Mouse (Mus musculus) MEL (cell line): ENCODE measurements around the gene Pacs1. TPM values are rescaled to one million over a fixed set of nuclear protein-coding genes. Genes with fewer than 3 reads are reported as not detected.

Experiments used
- DNase-seq: peaks from one replicate; pipeline ENCODE4 v3.0.0; 2011; ENCODE audit warnings: low read depth, low spot score
- H3K27ac ChIP-seq: 2 replicates; pipeline ENCODE4 v1.5.1; 2012; ENCODE audit warnings: low read depth, mild to moderate bottlenecking, control low read depth, low read length, moderate library complexity; ENCODE audit not compliant: control insufficient read depth
- H3K27me3 ChIP-seq, 2 experiments: fragments of 150-350 bp in 1 of 2; sonication (generic) in 1 of 2; 2 replicates each; pipeline ENCODE4 v1.6.1; 2012; ENCODE audit warnings: low read length in 2 of 2, mild to moderate bottlenecking in 2 of 2, improper control_type of control experiment in 1 of 2, moderate library complexity in 1 of 2; ENCODE audit not compliant: insufficient read depth in 2 of 2, control insufficient read depth in 1 of 2
- H3K36me3 ChIP-seq, 2 experiments: 2 replicates each; pipeline ENCODE4 v1.6.1; 2012 to 2014; ENCODE audit warnings: low read length in 2 of 2, improper control_type of control experiment in 1 of 2, inconsistent platforms in 1 of 2, mild to moderate bottlenecking in 1 of 2; ENCODE audit not compliant: insufficient read depth in 2 of 2, control insufficient read depth in 1 of 2
- H3K4me1 ChIP-seq, 2 experiments: fragments of 150-350 bp in 1 of 2; sonication (generic) in 1 of 2; 2 replicates each; pipeline ENCODE4 v1.6.1; 2012; ENCODE audit warnings: low read length in 2 of 2, improper control_type of control experiment in 1 of 2, mild to moderate bottlenecking in 1 of 2; ENCODE audit not compliant: insufficient read depth in 2 of 2, control insufficient read depth in 1 of 2
- H3K4me3 ChIP-seq, 2 experiments: fragments of 150-350 bp in 1 of 2; sonication (generic) in 1 of 2; 2 replicates each; pipeline ENCODE4 v1.5.1; 2012; ENCODE audit warnings: low read depth in 2 of 2, low read length in 2 of 2, mild to moderate bottlenecking in 2 of 2, moderate library complexity in 2 of 2, control low read depth in 1 of 2, improper control_type of control experiment in 1 of 2; ENCODE audit not compliant: control insufficient read depth in 1 of 2, insufficient read depth in 1 of 2
- H3K79me2 ChIP-seq: 2 replicates; pipeline ENCODE4 v1.6.1; 2012; ENCODE audit warnings: mild to moderate bottlenecking, low read length, moderate library complexity; ENCODE audit not compliant: control insufficient read depth, poor library complexity, insufficient read depth
- H3K9ac ChIP-seq: 2 replicates; pipeline ENCODE4 v1.6.1; 2012; ENCODE audit warnings: low read depth, mild to moderate bottlenecking, control low read depth, low read length, moderate library complexity; ENCODE audit not compliant: control insufficient read depth, poor library complexity, severe bottlenecking
- H3K9me3 ChIP-seq: fragments of 150-350 bp; sonication (generic); replicated peaks from 2 replicates; pipeline ENCODE4 v1.6.1; 2012; ENCODE audit warnings: mild to moderate bottlenecking, low read length, improper control_type of control experiment, moderate library complexity; ENCODE audit not compliant: insufficient read depth
- BHLHE40 ChIP-seq: IDR thresholded peaks from 2 replicates; pipeline ENCODE4 v1.6.1; 2012; ENCODE audit warnings: low read depth, mild to moderate bottlenecking, inconsistent platforms, low read length, improper control_type of control experiment, borderline replicate concordance
- CHD2 ChIP-seq: IDR thresholded peaks from 2 replicates; pipeline ENCODE4 v1.6.1; 2011; ENCODE audit warnings: low read length, improper control_type of control experiment
- CTCF ChIP-seq, 3 experiments: IDR thresholded peaks in 2 of 3; conservative IDR thresholded peaks in 1 of 3; 2 replicates each; pipeline ENCODE4 v1.5.1; 2011 to 2012; ENCODE audit warnings: low read length in 3 of 3, low read depth in 2 of 3, mild to moderate bottlenecking in 2 of 3, improper control_type of control experiment in 1 of 3, inconsistent platforms in 1 of 3, mixed read lengths in 1 of 3, moderate library complexity in 1 of 3; ENCODE audit not compliant: control insufficient read depth in 1 of 3, insufficient read depth in 1 of 3, poor library complexity in 1 of 3, severe bottlenecking in 1 of 3
- E2F4 ChIP-seq: IDR thresholded peaks from 2 replicates; pipeline ENCODE4 v1.6.1; 2011; ENCODE audit warnings: low read depth, low read length, improper control_type of control experiment, borderline replicate concordance
- ELF1 ChIP-seq: IDR thresholded peaks from 2 replicates; pipeline ENCODE4 v1.6.1; 2014; ENCODE audit warnings: low read depth, mild to moderate bottlenecking, inconsistent platforms, low read length, improper control_type of control experiment, moderate library complexity
- EP300 ChIP-seq, 2 experiments: IDR thresholded peaks; 2 replicates each; pipeline ENCODE4 v1.6.1; 2011; ENCODE audit warnings: improper control_type of control experiment in 2 of 2, low read length in 2 of 2, low read depth in 1 of 2, mild to moderate bottlenecking in 1 of 2
- ETS1 ChIP-seq: IDR thresholded peaks from 2 replicates; pipeline ENCODE4 v1.6.1; 2012; ENCODE audit warnings: low read depth, mild to moderate bottlenecking, inconsistent platforms, low read length, improper control_type of control experiment, moderate library complexity
- GABPA ChIP-seq: IDR thresholded peaks from 2 replicates; pipeline ENCODE4 v1.6.1; 2012; ENCODE audit warnings: low read depth, mild to moderate bottlenecking, inconsistent platforms, low read length, improper control_type of control experiment, moderate library complexity
- GATA1 ChIP-seq: IDR thresholded peaks from 2 replicates; pipeline ENCODE4 v1.6.1; 2011; ENCODE audit warnings: low read depth, low read length, improper control_type of control experiment
- HCFC1 ChIP-seq: IDR thresholded peaks from 2 replicates; pipeline ENCODE4 v1.6.1; 2012; ENCODE audit warnings: low read depth, mild to moderate bottlenecking, inconsistent platforms, low read length, improper control_type of control experiment, moderate library complexity
- JUND ChIP-seq: IDR thresholded peaks from 2 replicates; pipeline ENCODE4 v1.6.1; 2011; ENCODE audit warnings: low read depth, mild to moderate bottlenecking, improper control_type of control experiment, low read length
- MAX ChIP-seq: IDR thresholded peaks from 2 replicates; pipeline ENCODE4 v1.6.1; 2011; ENCODE audit warnings: low read length, improper control_type of control experiment
- MAZ ChIP-seq: IDR thresholded peaks from 2 replicates; pipeline ENCODE4 v1.6.1; 2012; ENCODE audit warnings: low read depth, mild to moderate bottlenecking, inconsistent platforms, low read length, improper control_type of control experiment
- MEF2A ChIP-seq: IDR thresholded peaks from 2 replicates; pipeline ENCODE4 v1.6.1; 2014; ENCODE audit warnings: low read depth, mild to moderate bottlenecking, inconsistent platforms, low read length, improper control_type of control experiment; ENCODE audit not compliant: poor library complexity, insufficient replicate concordance, severe bottlenecking; ENCODE audit errors: extremely low read depth
- MXI1 ChIP-seq: IDR thresholded peaks from 2 replicates; pipeline ENCODE4 v1.6.1; 2011; ENCODE audit warnings: mild to moderate bottlenecking, low read depth, low read length, improper control_type of control experiment
- MYC ChIP-seq: IDR thresholded peaks from 2 replicates; pipeline ENCODE4 v1.6.1; 2011; ENCODE audit warnings: low read depth, mild to moderate bottlenecking, low read length, improper control_type of control experiment, moderate library complexity
- NRF1 ChIP-seq: IDR thresholded peaks from 2 replicates; pipeline ENCODE4 v1.6.1; 2014; ENCODE audit warnings: low read depth, mild to moderate bottlenecking, inconsistent platforms, low read length, improper control_type of control experiment, moderate library complexity; ENCODE audit not compliant: poor library complexity, insufficient read depth, severe bottlenecking
- POLR2A ChIP-seq, 2 experiments: IDR thresholded peaks; 2 replicates each; pipeline ENCODE4 v1.6.1; 2011 to 2012; ENCODE audit warnings: low read length in 2 of 2, mild to moderate bottlenecking in 2 of 2, control low read depth in 1 of 2, improper control_type of control experiment in 1 of 2, low read depth in 1 of 2, moderate library complexity in 1 of 2; ENCODE audit not compliant: control insufficient read depth in 1 of 2, insufficient read depth in 1 of 2, poor library complexity in 1 of 2
- POLR2AphosphoS2 ChIP-seq: IDR thresholded peaks from 2 replicates; pipeline ENCODE4 v1.6.1; 2011; ENCODE audit warnings: low read length, improper control_type of control experiment
- POLR2AphosphoS5 ChIP-seq: IDR thresholded peaks from 2 replicates; pipeline ENCODE4 v1.6.1; 2012; ENCODE audit warnings: low read depth, borderline replicate concordance, mild to moderate bottlenecking, inconsistent platforms, low read length, moderate library complexity, mixed read lengths
- RAD21 ChIP-seq: IDR thresholded peaks from 2 replicates; pipeline ENCODE4 v1.6.1; 2011; ENCODE audit warnings: mild to moderate bottlenecking, low read depth, low read length, improper control_type of control experiment
- RCOR1 ChIP-seq: IDR thresholded peaks from 2 replicates; pipeline ENCODE4 v1.6.1; 2012; ENCODE audit warnings: low read depth, mild to moderate bottlenecking, inconsistent platforms, low read length, improper control_type of control experiment
- SIN3A ChIP-seq: IDR thresholded peaks from 2 replicates; pipeline ENCODE4 v1.6.1; 2012; ENCODE audit warnings: low read length, improper control_type of control experiment, inconsistent platforms
- SMC3 ChIP-seq: IDR thresholded peaks from 2 replicates; pipeline ENCODE4 v1.6.1; 2011; ENCODE audit warnings: low read depth, low read length, improper control_type of control experiment
- TAL1 ChIP-seq: IDR thresholded peaks from 2 replicates; pipeline ENCODE4 v1.6.1; 2012; ENCODE audit warnings: mild to moderate bottlenecking, inconsistent platforms, low read length, moderate library complexity, mixed read lengths
- TBP ChIP-seq: IDR thresholded peaks from 2 replicates; pipeline ENCODE4 v1.8.0; 2011; ENCODE audit warnings: low read depth, low read length, improper control_type of control experiment
- TCF12 ChIP-seq: IDR thresholded peaks from 2 replicates; pipeline ENCODE4 v1.6.1; 2014; ENCODE audit warnings: low read depth, mild to moderate bottlenecking, inconsistent platforms, low read length, improper control_type of control experiment, moderate library complexity
- UBTF ChIP-seq: IDR thresholded peaks from 2 replicates; pipeline ENCODE4 v1.6.1; 2012; ENCODE audit warnings: low read depth, mild to moderate bottlenecking, inconsistent platforms, low read length, improper control_type of control experiment, moderate library complexity, borderline replicate concordance; ENCODE audit not compliant: insufficient read depth
- USF1 ChIP-seq: IDR thresholded peaks from 2 replicates; pipeline ENCODE4 v1.6.1; 2014; ENCODE audit warnings: low read depth, mild to moderate bottlenecking, inconsistent platforms, low read length, improper control_type of control experiment, moderate library complexity
- USF2 ChIP-seq, 2 experiments: IDR thresholded peaks; 2 replicates each; pipeline ENCODE4 v1.6.1; 2011 to 2012; ENCODE audit warnings: improper control_type of control experiment in 2 of 2, low read length in 2 of 2, borderline replicate concordance in 1 of 2, inconsistent platforms in 1 of 2, low read depth in 1 of 2, mild to moderate bottlenecking in 1 of 2; ENCODE audit not compliant: insufficient read depth in 1 of 2
- ZKSCAN1 ChIP-seq: IDR thresholded peaks from 2 replicates; pipeline ENCODE4 v1.6.1; 2012; ENCODE audit warnings: low read depth, mild to moderate bottlenecking, inconsistent platforms, low read length, improper control_type of control experiment, moderate library complexity
- ZNF384 ChIP-seq: IDR thresholded peaks from 2 replicates; pipeline ENCODE4 v1.6.1; 2012; ENCODE audit warnings: low read depth, mild to moderate bottlenecking, inconsistent platforms, low read length, improper control_type of control experiment
- polyA plus RNA-seq, 2 experiments: library from polyadenylated mRNA; stranded (reverse) in 1 of 2; unstranded in 1 of 2; fragments of >175 nt in 1 of 2; fragments of >200 nt in 1 of 2; gene quantifications; 2 replicates each; pipeline versions ENCODE4 v1.2.1 to v1.2.4; 2012; ENCODE audit warnings: low replicate concordance in 2 of 2, low read depth in 1 of 2; ENCODE audit not compliant: insufficient read length in 2 of 2, insufficient read depth in 1 of 2, missing spikeins in 1 of 2
- total RNA-seq: library from RNA; depleted of rRNA; stranded (reverse); fragments of 300-350 nt; gene quantifications from 2 replicates; pipeline ENCODE4 v1.2.3, GENCODE M21; 2012

Pacs1 gene
- total and polyA plus RNA-seq, 3 experiments = 5.7 to 19.9 TPM; not detected in 1

DNA sequence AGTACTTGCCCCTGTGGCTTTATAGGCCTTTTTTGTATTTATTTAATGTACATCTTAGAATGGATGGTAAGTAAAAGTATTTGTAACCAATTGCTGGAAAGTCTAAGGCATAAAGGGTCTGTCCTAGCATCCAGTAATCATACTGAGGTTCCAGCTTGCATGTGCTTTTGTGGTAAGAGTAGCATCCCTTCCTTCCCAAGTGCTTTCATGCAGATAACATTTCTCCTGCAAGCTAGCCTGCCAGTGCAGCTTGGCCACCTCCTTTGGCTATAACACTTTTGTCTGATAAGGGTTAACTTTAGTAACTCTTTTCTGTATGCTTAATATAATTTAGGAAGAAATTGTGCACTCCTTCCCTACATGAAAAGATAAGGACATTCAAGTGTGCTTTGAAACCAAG lies 4.9 kb downstream of the Pacs1 start (continued):
- TF ChIP-seq ZKSCAN1 (no peak), USF2 (IDR thresholded peaks at IDR 0.05; ENCODE audit: borderline replicate concordance in 1 of 2, insufficient read depth in 1 of 2, low read depth in 1 of 2, low read length in 2 of 2) (no peak), USF1 (no peak), GABPA (no peak), CTCF (IDR thresholded peaks at IDR 0.05 in 2 of 3, conservative IDR thresholded peaks at IDR 0.05 in 1 of 3; ENCODE audit: control insufficient read depth in 1 of 3, insufficient read depth in 1 of 3, low read depth in 2 of 3, low read length in 3 of 3, poor library complexity in 1 of 3, severe bottlenecking in 1 of 3) (no peak), UBTF (no peak), ELF1 (no peak)

DNA sequence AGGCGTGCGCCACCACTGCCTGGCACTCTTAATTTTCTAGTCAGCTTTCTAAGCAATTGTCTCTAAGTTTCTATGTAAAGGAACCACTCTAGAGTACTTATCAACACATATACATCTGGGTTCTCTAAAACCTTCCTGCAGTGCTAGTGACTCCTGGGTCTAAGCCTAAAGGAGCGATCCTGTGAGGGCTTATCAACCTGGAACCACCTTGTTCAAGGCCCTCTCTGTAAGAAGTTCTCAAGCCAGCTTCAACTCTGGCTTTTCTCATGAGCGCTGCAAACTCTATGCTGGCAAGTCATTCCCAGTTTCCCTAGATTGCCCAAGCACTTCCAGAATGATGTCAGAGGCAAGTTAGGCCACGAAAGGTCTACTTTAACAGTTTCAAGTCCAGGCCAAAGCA lies 5.9 kb downstream of the Pacs1 start:
- TF ChIP-seq MXI1 (no peak), E2F4 (no peak), RCOR1 (peak; percentile 28; the same call in 1 of the 2 replicates), ETS1 (peak; percentile 30; the same call in 1 of the 2 replicates), TAL1 (peak; percentile 97), RAD21 (no peak), BHLHE40 (no peak), MEF2A (no peak), MAZ (no peak), CHD2 (no peak), TBP (peak; percentile 81), GABPA (no peak), GATA1 (peak; percentile 77), NRF1 (no peak), EP300 (IDR thresholded peaks at IDR 0.05; ENCODE audit: low read depth in 1 of 2, low read length in 2 of 2) (peak; percentile 71), POLR2A (IDR thresholded peaks at IDR 0.05; ENCODE audit: control insufficient read depth in 1 of 2, insufficient read depth in 1 of 2, low read depth in 1 of 2, low read length in 2 of 2, poor library complexity in 1 of 2) (no peak), ZNF384 (no peak), UBTF (no peak), MAX (peak; percentile 37; the same call in 1 of the 2 replicates), HCFC1 (no peak), POLR2AphosphoS2 (no peak), SIN3A (no peak; the same call in 1 of the 2 replicates), JUND (no peak), POLR2AphosphoS5 (no peak), TCF12 (peak; percentile 74), MYC (no peak), CTCF (IDR thresholded peaks at IDR 0.05 in 2 of 3, conservative IDR thresholded peaks at IDR 0.05 in 1 of 3; ENCODE audit: control insufficient read depth in 1 of 3, insufficient read depth in 1 of 3, low read depth in 2 of 3, low read length in 3 of 3, poor library complexity in 1 of 3, severe bottlenecking in 1 of 3) (no peak), ELF1 (no peak), SMC3 (no peak)
- TF ChIP-seq, all 39 proteins: peak for 8
- DNase-seq = peak; percentile 91
- H3K4me3 ChIP-seq = 0 out of 4 replicates have a peak overlapping the region, but pooled peaks have one; percentile 0 to 3
- peak overlapping the region; percentile 70 for H3K27ac ChIP-seq
- H3K27me3 ChIP-seq = no peaks in the 10 kb centered on the region
- peaks cover 4% of the 10 kb centered on the region; the same call in 1 of the 2 replicates for H3K79me2 ChIP-seq
- H3K4me1 ChIP-seq = peaks cover 23 to 39% of the 10 kb centered on the region in 2 experiments
- H3K9ac ChIP-seq = no peak overlapping the region
- peaks cover 0 to 56% of the 10 kb centered on the region in 2 experiments; a peak in 2 of 4 replicates for H3K36me3 ChIP-seq
- no peaks in the 10 kb centered on the region for H3K9me3 ChIP-seq
